Mouse (Mus musculus): ENCODE data around the gene Itgb4. TPM values are rescaled to one million over a fixed set of nuclear protein-coding genes. Genes with fewer than 3 reads are reported as not detected.
A peak's percentile ranks its signal among the peaks of the same experiment; 100 is the strongest.

Gene Itgb4
- polyA plus RNA-seq, 1 experiment: 133 TPM

DNA sequence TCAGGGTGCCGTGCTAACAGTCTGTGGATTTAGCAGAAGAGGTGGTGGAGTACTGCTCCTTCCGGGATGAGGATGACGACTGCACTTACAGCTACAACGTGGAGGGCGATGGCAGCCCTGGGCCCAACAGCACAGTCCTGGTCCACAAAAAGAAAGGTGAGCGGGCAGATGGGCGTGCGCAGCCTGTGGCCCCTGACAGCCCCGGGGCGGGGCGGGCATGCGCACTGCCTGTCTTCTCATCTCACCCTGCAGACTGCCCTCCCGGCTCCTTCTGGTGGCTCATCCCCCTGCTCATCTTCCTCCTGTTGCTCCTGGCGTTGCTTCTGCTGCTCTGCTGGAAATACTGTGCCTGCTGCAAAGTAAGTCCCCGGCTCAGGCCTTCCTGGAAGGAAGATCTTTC lies 15.2 kb downstream of the Itgb4 start:
- Histone ChIP-seq H3K27ac (ENCODE audit: insufficient read depth, low read depth, low read length) (no peak overlapping the region), H3K4me1 (ENCODE audit: control insufficient read depth, insufficient read depth, insufficient read length, low read length) (no peaks in the 10 kb centered on the region), H3K36me3 (ENCODE audit: control insufficient read depth, insufficient read depth, low read length) (peaks cover 68% of the 10 kb centered on the region), H3K4me3 (ENCODE audit: low read depth, low read length) (no peak overlapping the region), H3K27me3 (ENCODE audit: control insufficient read depth, insufficient read depth, low read length) (no peaks in the 10 kb centered on the region)
- WGBS: 73% methylated on average over 15 of the region's 15 CpGs
- no peak for TF ChIP-seq POLR2A (IDR thresholded peaks at IDR 0.05; ENCODE audit: low read depth, low read length)
- no peak for TF ChIP-seq CTCF (IDR thresholded peaks at IDR 0.05; ENCODE audit: extremely low read depth, insufficient read length, insufficient replicate concordance, low read depth, low read length)

DNA sequence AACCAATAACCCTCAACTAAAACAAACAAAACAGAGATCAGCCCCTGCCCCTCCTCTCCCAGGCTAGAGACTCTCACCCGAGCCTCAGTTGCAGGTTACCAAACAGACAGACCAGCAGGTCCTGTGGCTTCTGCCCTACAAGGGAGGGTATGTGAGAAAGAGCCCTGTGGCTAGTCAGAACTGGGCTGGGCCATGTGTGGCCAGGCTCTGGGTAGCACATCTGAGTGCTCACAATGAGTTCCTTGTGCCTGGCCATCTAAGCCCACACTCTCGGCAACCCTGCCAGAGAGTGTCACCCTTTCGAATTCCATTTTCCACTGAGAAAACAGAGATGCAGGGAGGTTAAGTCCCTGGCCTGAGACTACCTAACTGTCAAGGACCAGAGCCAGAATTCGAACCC lies 17.6 kb downstream of the Itgb4 start:
- no peak for TF ChIP-seq POLR2A (IDR thresholded peaks at IDR 0.05; ENCODE audit: low read depth, low read length)
- no peak for TF ChIP-seq CTCF (IDR thresholded peaks at IDR 0.05; ENCODE audit: extremely low read depth, insufficient read length, insufficient replicate concordance, low read depth, low read length)
- Histone ChIP-seq H3K36me3 (ENCODE audit: control insufficient read depth, insufficient read depth, low read length) (peaks cover 64% of the 10 kb centered on the region), H3K27me3 (ENCODE audit: control insufficient read depth, insufficient read depth, low read length) (no peaks in the 10 kb centered on the region), H3K4me1 (ENCODE audit: control insufficient read depth, insufficient read depth, insufficient read length, low read length) (no peaks in the 10 kb centered on the region), H3K27ac (ENCODE audit: insufficient read depth, low read depth, low read length) (no peak overlapping the region), H3K4me3 (ENCODE audit: low read depth, low read length) (no peak overlapping the region)
- WGBS: 72% methylated on average over 4 of the region's 4 CpGs

DNA sequence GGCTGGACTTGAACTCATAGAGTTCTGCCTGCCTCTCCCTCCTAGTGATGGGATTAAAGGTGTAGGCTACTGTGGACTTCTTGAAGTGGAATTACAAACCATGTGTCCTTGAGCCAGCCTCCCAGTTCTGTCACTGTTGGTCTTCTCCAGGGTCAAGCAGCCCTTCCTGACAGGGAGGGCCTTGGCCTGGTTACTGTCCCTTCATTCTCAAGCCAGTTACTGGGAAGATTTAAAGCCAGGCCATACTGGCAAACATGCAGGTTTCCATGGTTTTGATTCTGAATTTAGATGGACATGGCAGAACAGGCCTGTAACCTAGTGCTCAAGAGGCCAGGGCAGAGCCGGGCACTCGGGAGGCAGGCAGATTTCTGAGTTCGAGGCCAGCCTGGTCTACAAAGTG lies 20.7 kb downstream of the Itgb4 start:
- TF ChIP-seq POLR2A (IDR thresholded peaks at IDR 0.05; ENCODE audit: low read depth, low read length) (no peak), CTCF (IDR thresholded peaks at IDR 0.05; ENCODE audit: extremely low read depth, insufficient read length, insufficient replicate concordance, low read depth, low read length) (no peak)
- Histone ChIP-seq H3K27me3 (ENCODE audit: control insufficient read depth, insufficient read depth, low read length) (no peaks in the 10 kb centered on the region), H3K27ac (ENCODE audit: insufficient read depth, low read depth, low read length) (no peak overlapping the region), H3K4me1 (ENCODE audit: control insufficient read depth, insufficient read depth, insufficient read length, low read length) (no peaks in the 10 kb centered on the region; the same call in 1 of the 2 replicates), H3K36me3 (ENCODE audit: control insufficient read depth, insufficient read depth, low read length) (peaks cover 55% of the 10 kb centered on the region), H3K4me3 (ENCODE audit: low read depth, low read length) (no peak overlapping the region)
- 91% methylated on average over 3 of the region's 3 CpGs for WGBS

DNA sequence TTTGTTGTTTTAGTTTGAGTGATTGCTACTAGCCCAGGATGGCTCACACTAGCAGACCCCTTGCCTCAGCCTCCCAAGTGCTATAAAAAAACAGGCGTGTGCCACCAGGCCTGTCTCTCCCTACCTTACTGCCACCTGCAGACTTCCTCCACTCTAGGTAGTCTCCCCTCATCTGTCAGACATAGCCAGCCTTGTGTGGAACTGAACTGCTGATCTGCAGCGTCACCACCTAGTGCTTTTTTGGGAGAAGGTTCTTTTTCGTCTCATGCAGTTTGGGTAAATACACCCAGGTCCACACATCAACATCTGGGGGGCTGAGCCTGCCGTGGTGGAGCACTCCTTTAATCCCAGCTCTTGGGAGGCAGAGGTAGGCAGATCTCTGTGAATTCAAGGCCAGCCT lies 22.5 kb downstream of the Itgb4 start:
- 81% methylated on average over 4 of the region's 4 CpGs for WGBS
- TF ChIP-seq POLR2A (IDR thresholded peaks at IDR 0.05; ENCODE audit: low read depth, low read length): no peak
- H3K4me1 ChIP-seq (ENCODE audit: control insufficient read depth, insufficient read depth, insufficient read length, low read length): no peaks in the 10 kb centered on the region; the same call in 1 of the 2 replicates
- no peaks in the 10 kb centered on the region for H3K27me3 ChIP-seq (ENCODE audit: control insufficient read depth, insufficient read depth, low read length)
- H3K36me3 ChIP-seq (ENCODE audit: control insufficient read depth, insufficient read depth, low read length): peaks cover 49% of the 10 kb centered on the region
- no peak overlapping the region for H3K4me3 ChIP-seq (ENCODE audit: low read depth, low read length)
- H3K27ac ChIP-seq (ENCODE audit: insufficient read depth, low read depth, low read length): no peak overlapping the region

DNA sequence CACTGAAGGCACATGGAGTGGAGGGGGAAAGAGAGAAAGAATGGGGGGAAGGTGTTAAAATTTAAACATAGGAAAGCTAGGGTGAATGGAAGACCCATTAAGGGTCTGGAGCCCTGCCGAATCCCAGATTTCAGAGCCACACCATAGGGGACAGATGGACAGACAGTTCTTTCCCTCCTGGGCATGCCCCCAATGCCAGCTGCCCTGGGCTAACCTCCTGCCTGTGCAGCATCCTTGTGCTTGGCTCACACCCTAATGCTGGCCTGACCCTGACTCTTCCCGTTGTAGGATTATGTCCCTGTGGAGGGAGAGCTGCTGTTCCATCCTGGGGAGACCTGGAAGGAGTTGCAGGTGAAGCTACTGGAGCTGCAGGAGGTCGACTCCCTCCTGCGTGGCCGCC lies 23.2 kb downstream of the Itgb4 start:
- Histone ChIP-seq H3K27me3 (ENCODE audit: control insufficient read depth, insufficient read depth, low read length) (no peaks in the 10 kb centered on the region), H3K27ac (ENCODE audit: insufficient read depth, low read depth, low read length) (no peak overlapping the region), H3K4me3 (ENCODE audit: low read depth, low read length) (no peak overlapping the region), H3K4me1 (ENCODE audit: control insufficient read depth, insufficient read depth, insufficient read length, low read length) (no peaks in the 10 kb centered on the region; the same call in 1 of the 2 replicates), H3K36me3 (ENCODE audit: control insufficient read depth, insufficient read depth, low read length) (peaks cover 46% of the 10 kb centered on the region)
- no peak for TF ChIP-seq CTCF (IDR thresholded peaks at IDR 0.05; ENCODE audit: extremely low read depth, insufficient read length, insufficient replicate concordance, low read depth, low read length)
- no peak for TF ChIP-seq POLR2A (IDR thresholded peaks at IDR 0.05; ENCODE audit: low read depth, low read length)
- whole genome bisulfite sequencing: 76% methylated on average over 5 of the region's 5 CpGs

DNA sequence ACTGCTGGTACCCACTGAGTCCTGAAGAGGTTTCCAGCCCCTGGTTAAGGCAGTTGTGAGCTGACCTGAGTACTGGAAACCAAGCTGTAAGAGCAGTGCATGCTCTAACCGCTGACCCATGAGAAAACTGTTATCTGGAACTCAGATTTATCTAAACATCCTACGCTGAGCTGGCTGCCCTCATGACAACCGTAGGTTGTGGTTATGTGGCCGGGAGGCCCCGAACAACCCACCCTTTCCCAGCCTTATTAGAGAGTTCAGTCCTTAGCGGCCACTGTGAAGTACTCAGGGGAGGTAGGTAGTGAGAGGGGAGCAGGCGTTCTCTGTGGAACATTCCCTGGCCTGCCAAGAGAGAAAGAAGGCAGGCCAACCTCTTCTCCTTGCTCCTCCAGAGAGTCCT lies 24.5 kb downstream of the Itgb4 start:
- Histone ChIP-seq H3K4me3 (ENCODE audit: low read depth, low read length) (no peak overlapping the region), H3K27me3 (ENCODE audit: control insufficient read depth, insufficient read depth, low read length) (no peaks in the 10 kb centered on the region), H3K27ac (ENCODE audit: insufficient read depth, low read depth, low read length) (no peak overlapping the region), H3K36me3 (ENCODE audit: control insufficient read depth, insufficient read depth, low read length) (peaks cover 45% of the 10 kb centered on the region), H3K4me1 (ENCODE audit: control insufficient read depth, insufficient read depth, insufficient read length, low read length) (peaks cover 1% of the 10 kb centered on the region; the same call in 1 of the 2 replicates)
- WGBS: 69% methylated on average over 7 of the region's 7 CpGs
- TF ChIP-seq POLR2A (IDR thresholded peaks at IDR 0.05; ENCODE audit: low read depth, low read length) (no peak), CTCF (IDR thresholded peaks at IDR 0.05; ENCODE audit: extremely low read depth, insufficient read length, insufficient replicate concordance, low read depth, low read length) (no peak)

DNA sequence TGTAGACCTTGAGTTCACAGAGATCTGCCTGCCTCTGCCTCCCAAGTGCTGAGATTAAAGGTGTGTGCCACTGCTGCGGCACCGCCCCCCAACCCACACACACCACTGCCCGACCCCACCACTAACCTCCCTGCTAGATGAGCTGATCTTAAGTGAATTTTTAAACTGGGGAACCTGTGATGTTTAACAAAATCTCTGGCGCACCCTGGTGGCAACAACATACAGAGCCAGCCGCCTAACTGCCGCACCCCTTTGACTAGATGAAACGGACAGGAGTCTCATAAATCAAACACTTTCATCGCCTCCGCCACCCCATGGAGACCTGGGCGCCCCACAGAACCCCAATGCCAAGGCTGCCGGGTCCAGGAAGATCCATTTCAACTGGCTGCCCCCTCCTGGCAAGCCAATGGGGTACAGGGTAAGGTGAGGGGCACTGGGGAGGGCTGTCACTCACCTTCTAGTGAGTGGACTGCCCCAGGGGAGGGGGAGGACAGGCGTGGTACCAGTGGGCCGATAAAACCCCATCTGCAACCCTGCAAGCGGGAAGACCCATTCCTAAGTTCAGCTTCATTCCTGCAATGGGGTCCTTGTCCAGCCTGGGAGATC lies 25.1 kb downstream of the Itgb4 start:
- TF ChIP-seq POLR2A (IDR thresholded peaks at IDR 0.05; ENCODE audit: low read depth, low read length): no peak
- peak; percentile 61; the same call in 1 of the 2 replicates for TF ChIP-seq CTCF (IDR thresholded peaks at IDR 0.05; ENCODE audit: extremely low read depth, insufficient read length, insufficient replicate concordance, low read depth, low read length)
- Histone ChIP-seq H3K4me1 (ENCODE audit: control insufficient read depth, insufficient read depth, insufficient read length, low read length) (peaks cover 5% of the 10 kb centered on the region), H3K27me3 (ENCODE audit: control insufficient read depth, insufficient read depth, low read length) (no peaks in the 10 kb centered on the region), H3K27ac (ENCODE audit: insufficient read depth, low read depth, low read length) (no peak overlapping the region), H3K36me3 (ENCODE audit: control insufficient read depth, insufficient read depth, low read length) (peaks cover 43% of the 10 kb centered on the region), H3K4me3 (ENCODE audit: low read depth, low read length) (no peak overlapping the region)
- 20% methylated on average over 14 of the region's 14 CpGs for WGBS
